Mouse (Mus musculus) lung, postnatal 10 days (tissue): ENCODE measurements around the gene Grid1.

Source experiments
- DNase-seq: peaks from one replicate; pipeline ENCODE4 v3.0.0; 2021

The Grid1 gene

DNA sequence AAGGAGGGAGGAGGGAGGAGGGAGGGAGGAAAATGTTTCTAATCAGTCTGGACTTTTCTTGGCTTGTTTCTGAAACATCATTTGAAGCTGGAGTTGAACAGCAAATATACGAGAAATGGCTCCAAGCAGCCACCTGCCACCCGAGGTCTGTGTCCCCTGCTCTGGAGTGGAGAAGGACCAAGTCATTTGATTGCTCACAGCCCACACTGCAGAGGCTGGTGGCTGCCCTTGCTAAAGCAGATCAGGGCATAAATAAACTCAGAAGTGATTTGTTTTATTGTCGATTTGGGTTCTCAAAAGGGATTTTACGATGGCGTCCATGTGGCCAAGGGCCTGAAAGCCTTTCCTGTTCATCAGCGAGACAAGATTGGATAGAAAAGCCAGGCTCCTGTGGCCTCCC lies 423.0 kb downstream of the Grid1 start:
- no peak for DNase-seq

DNA sequence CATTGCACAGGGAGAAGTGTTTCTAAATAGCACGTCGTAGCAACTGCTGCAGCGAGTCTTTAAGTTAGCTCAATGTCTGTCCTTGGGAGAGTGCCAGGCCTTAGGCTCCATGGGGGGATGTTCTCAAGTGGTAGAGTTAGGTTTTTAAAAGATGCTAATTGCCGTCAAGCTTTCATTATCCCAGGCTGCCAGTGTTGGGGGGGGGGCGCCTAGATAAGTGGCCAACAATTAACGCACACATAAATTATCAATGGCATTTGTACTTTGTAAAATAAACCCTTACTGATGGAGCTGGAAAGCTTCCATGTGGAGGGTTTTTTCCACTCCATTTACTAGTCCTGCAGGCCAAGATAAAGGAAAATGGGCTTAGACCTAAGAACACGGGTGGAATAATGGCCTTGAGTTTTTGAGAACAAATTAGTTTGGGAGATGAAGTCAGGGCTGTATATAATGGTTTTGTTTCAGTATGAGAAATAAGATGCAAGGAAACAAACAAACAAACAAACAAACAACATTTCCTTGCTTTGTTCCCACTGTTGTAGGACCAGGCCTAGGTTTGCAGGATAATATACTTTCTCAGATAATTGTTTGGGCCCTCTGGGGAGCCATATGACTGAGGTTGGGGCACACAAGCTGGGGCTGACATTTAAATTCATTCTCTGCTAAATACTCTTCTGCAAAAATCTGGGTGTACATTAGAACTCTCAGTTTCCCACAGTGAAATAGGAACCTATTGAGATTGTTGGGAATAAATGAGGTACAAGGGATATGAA lies 425.1 kb downstream of the Grid1 start:
- DNase-seq, result no peak

DNA sequence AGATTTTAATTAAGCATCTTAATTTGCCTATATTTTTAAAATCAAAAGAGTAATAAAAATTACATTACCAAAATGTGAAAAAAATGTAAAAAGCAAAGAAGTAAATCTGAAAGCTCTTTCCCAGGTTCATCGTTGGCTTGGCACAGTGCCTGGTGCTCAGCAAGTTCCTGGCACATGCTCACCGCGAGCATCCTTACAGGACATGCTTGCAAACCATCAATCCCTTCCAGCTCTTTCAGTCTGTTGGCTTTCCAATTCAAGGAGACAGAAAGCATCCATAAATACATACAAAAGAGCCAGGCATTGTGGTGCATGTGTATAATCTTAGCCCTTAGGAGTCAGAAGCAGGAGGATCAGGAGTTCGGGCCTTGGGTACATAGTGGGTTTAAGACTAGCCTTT lies 430.5 kb downstream of the Grid1 start:
- DNase-seq, result no peak

DNA sequence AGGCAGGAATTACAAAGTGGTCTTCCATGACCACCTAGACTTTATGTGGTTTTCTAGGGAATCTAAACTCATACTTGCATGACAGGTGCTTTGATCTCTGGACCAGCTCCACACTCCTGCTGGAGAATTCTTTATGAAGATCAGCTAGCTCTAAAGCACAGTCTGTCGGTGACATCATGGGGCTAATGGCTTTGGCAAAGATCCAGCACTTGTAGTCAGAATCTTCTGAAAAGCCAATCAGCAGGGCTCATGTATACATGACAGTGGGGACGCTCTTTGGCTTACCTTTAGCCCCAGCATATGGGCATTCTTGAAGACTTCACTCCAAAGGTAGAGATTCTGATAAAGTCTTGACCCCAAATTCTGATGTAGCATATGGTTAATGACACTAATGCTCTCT lies 434.6 kb downstream of the Grid1 start:
- DNase-seq, result peak; percentile 2

DNA sequence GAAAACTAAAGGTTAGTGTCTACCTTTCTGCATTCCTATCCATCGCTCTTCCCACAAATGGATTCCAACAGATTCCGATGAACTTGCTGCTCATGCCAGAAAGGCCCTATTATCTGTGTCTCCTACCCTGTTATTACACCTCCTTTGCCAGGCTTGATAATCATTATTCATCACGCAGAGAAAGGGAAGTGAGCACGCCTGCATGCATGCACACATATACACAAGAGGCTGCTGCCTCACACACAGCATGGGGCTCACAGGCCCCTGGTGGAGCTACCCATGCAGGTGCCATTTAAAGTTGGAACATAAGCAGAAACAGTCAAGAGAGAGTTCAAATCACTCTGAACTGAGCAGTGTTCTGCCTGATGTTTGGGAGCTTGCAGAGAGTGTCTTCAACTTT lies 450.4 kb downstream of the Grid1 start:
- DNase-seq, result no peak

DNA sequence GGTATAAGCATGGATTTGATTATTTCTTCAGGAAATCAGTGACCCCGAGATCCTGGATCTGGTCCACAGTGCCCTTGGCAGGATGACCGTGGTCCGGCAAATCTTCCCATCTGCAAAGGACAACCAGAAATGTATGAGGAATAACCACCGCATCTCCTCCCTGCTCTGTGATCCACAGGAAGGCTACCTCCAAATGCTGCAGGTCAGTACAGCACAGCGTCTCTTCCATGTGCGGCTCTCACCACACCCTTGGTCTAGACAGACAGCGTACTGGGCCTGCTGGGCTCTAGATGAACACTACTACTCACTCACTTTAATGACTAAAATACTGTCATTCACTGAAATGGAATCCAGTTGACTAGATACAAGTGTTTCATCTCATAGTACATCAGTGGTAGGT lies 489.3 kb downstream of the Grid1 start:
- DNase-seq, result no peak

DNA sequence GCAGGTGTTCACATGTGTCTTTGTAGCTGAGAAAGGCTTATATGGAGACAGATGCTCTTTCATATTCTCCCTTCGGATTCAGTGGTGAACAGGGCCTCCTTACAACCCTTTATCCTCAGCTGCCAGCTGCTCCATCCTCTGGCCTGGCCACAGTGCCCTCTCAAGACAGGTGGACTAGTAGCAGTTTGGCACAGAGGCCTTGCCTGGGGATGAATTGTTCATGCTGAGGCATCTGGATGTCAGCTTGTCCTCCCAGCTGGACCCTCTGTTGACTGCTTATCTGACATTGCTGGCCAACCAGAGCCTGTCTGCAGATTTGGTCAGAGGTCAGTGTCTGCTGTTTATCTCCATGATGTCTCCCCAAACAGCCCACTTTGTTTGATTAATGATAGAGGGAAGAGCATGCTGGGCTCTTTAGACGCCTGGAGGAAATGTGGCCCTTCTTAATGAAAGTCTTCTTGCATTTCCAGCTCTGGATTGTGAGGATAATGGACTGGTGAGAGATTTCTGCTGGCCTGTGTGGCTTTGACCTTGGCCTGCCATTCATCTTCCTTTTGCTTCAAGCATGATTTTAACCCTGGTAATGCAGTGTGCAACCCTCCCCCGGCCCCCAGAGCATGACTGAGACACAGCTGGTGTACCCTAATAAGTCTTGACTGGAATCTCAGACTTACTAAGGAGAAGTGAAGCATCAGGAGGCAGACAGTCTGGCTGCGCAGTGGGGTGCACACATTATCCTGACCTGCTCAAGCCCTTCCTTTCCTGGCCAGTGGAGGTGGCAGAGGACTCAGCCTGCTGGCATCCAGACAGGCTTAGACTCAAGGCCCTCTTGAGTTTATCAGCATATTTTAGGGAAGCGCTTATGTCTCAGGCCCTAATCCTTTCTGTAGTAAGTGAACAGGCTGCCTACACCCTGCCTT lies 493.7 kb downstream of the Grid1 start:
- no peak for DNase-seq

DNA sequence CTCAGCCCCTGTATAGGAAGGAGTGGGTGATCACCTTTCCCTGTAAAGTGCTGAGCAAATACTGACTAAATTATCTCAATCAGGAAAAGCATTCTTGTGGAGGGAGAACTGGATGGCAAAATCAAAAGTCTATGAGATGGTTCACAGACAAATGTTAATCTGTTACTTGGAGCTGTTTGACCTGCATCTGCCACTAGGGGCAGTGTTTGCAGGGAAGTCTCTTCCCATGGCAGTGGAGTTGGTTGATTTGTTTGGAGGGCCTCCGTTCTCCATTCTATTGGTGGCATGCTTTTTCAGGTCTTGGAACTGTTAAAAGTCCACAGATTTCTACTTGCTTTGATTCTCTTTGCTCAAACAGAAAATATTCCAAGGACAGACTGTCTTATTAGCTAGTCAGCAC lies 506.4 kb downstream of the Grid1 start:
- DNase-seq, result no peak

DNA sequence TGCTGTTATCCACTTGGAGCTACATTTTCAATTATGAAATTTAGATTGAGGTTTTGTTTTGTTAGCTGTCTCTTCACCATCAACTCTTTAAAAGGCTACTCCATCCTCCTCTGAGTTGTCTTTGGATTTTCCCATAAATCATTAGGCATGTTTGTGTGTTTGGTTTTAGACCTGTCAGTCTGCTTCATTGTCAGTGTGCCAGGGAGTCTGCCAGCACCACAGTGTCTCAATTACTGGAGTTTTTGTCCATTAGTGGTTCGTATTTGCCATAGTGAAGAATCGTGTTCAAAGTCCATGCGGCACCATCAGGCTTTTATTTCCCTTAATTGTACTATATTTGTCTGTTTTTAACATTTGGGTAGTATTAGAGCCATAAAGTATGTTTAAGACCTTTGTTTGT lies 516.7 kb downstream of the Grid1 start:
- no peak for DNase-seq

DNA sequence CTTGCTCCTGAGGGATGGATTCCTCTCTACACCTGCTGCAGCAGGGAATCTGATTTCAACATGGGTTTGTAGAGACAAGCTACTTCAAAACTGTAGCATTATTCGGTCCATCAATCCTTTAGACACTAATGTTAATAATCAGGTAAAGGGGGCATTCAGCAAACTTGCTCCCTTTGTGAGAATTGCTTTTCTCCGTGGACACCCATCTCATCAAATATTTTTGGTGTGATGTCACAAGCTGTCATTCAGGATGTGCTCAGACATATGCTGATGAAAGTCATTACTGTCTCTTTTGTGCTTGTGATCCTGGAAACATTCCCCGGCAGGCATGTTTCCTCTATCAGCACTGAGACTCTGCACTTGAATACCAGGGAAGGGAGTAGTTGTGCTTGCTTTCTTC lies 536.1 kb downstream of the Grid1 start:
- DNase-seq, result no peak

DNA sequence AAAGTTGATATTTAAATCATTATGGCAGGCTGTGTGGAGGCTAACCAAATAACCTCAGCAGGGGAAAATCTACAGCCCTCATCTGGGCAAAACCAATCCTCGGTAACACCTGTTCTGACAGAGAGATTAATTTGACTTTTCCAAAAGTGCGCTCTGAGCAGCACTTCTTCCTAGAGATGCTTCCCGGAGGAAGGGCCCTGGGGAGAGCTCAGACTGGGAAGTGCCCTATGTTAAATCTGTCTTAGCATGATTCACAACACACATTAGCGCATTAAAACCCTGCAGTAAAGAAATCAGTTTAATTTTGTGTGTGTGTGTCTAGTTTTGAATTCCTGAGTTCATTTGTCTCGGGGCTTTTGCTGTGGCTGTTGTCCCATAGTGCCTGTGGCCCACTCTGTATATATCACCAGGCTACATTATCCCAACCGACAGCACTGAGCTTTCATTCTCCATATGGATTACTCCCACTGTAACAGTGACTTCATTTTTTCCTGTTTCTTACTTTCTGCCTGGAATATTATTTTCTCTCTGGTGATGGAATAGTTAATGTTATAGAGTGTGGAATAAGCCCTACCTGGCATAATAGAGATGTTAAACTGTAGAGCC lies 536.7 kb downstream of the Grid1 start:
- DNase-seq, result no peak

DNA sequence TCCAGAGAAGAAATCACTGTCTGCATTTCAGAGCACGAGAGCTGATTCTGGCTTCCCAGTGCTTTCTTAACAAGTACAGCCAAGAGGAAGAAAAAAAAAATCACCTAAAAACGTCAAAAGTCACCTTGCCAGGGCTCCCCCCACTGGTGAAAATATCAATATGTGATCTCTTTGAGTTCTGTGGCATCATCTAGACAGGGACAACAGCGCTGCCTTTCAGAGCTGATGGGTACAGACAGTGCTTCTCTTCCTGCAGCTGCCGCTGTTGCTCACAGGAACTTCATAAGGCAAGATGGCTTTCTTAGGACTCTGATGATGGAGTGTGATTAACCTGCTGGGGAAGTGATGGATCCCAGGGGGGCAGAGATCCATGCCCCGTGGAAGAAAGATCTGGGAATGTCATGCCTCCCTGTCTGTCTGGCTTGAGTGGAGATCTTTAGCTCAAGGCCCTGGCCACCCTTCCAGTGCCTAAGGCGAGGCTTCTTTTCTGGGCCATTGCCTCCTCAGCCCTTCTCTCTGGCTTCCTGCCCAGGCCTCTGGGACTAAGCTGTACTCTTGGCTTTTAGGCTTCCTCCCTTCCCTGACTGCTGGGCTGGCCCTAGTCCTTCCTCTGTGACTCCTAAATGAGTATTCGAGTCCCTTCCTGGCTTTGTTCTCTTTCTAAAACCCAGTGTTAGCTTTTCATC lies 538.4 kb downstream of the Grid1 start:
- DNase-seq, result peak; percentile 54

DNA sequence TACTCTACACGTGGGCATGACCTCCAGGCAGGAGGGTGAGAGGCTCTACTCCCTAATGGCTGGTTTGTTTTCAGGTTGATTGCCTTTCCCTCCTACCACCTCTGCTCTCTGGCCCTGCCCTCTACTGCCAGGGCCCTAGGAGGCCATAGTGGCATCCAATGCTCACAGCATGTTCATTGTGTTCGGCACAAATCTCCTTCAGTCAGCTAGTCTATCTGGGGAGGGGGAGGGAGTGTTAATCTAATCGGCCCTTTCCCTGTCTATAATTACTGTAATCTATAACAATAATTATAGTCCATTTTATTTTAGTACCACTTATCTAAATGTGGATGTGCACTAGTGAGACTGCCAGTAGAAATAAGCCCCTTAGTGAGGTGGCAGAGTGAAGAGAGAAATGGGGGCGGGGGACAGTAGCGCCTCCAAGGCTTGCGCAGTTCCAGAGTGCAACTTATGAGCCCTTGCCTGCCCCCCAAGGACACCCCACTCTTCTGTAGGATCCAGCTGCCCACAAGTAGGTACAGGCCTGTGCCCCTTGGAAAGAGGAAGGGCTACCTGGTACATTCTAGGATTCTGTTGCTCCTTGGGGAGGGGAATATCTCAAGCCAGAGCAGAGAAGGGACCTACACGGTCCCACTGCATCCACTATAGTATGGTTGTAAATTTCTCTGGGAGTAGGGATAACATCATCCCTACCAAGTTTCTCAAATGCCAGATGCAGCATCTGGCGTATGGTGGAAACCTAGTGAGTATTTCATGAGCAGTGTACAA lies 545.5 kb downstream of the Grid1 start:
- DNase-seq, result no peak

DNA sequence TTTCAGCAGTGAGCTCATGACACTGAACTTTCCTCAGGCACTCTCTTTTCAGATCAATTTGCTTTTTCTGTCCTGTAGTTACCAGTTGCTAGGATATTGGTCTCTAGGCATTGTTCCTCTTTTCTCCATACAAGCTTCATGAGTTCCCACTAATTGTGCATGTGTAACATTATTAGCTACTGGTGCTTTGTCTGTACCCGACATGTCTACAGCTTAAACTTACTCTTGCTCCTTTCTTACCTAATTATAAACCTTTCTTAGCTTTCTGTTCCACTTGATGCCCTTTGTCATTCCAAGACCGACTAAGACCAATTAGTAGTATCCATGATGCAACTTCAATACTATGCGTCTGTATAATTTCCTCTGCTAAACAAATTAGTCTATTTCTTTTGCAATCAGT lies 554.5 kb downstream of the Grid1 start:
- no peak for DNase-seq

DNA sequence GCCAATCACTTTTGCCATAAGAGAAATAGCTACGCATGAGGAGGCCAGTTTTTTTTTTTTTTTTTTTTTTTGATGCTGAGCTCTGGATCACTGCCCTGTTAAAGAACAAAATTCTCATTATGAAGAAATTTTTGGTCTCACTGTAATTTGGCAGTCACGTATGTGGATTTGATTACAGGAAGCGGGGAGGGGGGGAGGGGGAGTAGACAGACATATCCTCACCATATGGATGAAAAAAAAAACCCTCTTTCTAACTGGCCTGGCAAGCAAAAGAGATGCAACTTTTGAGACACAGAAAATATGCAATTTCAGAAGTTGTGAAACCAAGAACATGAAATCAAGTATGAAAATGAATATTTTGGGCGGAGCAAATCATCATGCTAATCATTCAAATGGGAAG lies 573.7 kb downstream of the Grid1 start:
- no peak for DNase-seq

DNA sequence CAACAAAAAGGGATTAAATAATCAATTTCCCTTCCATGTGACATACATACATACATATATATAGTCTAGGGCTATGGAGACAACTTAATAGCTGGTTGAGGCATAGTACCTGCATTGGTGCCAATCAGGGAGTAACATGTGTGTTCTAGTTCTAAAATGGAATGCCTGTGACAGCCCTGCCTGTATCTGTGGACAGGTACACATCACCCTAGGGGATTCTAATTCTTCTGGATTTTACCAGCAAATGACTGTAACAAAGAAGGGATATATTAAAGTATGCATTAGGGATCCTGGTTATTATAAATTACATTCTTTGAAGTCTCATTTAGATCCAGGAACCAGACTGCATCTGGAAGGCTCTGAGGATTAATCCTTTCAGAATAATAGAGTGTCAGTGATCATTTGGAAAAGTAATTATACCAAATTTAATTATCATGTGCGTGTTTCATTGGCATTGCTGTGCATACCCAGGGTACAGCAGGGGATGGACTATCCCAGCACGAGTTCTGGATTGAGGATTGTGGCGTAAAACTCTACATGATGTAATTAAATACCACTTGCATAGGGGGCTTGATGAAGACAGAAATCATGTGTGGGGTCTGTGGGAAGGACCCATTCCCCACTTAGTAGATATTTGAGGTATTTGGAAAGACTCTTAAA lies 584.5 kb downstream of the Grid1 start:
- DNase-seq, result no peak

DNA sequence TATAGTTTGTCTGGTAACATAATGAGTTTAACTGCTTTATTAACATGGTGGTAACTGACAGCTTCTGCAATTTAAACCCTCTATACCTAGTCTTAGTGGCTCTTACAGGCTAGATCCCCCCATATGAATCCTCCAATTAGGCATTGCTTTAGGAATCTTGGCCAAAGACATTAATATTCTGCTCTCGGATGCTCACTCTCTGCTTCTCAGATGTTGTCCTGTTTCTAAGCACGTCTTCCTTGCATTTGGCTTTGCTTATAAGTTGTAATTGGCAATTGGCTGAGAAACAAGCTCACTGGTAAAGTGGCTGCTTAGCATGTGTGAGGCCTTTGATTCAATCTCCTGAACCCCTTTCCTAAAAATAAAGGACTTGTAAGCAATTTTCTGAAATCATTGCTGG lies 610.4 kb downstream of the Grid1 start:
- no peak for DNase-seq

DNA sequence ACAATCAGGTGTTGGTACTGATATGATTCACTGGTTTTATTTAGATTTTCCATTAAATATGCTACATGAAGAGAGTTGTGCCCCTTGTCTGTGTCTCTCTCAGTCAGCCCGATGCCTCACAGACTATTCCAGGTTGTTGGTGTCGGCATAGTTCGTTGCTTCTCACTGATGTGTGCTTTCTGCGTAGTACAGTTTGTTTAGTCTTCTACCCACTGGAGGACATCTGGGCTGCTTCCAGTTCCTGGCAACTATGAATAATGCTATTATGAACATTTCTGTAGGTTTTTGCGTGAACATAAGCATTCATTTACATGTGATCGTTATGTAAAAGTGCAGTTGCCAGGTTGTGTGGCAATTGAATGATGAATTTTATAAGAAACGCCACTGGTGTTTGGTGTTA lies 633.8 kb downstream of the Grid1 start:
- DNase-seq, result no peak

DNA sequence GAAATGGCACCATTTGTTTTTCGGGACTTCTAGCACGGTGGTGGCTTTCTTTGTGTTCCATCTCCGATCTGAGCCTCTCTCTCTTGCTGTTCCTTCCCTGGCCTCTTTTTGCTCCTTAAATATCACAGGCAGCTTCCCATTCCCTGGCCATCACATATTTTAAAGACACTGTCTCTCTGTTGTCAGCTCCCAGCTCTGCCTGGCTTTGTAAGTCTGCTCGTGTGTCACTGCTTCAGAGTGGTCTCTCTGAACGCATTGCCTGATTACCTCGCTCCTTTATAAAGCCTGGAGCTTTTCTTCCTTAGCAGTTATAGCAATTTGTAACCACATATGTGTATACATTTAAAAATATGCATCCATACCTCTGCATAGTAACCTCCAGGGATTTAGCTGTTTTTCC lies 648.3 kb downstream of the Grid1 start:
- no peak for DNase-seq

DNA sequence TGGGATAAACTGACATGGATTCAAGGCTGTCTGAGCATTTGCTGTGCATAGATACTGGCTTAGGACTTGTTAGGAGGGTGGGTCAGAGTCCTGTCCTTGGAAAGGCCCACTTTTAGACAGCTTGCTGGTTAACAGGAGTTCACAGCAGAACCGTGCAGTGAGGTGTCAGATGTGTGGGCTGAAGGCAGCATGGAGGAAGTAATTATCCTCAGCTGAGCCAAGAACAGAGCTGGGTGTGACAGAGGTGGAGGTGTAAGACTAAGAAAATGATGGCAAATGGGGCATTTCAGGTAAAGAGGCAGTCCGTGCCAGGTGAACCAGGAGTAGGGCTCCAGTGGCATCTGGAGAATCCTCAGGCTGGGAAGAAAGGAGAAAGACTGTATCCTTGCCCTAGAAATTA lies 666.1 kb downstream of the Grid1 start:
- no peak for DNase-seq

DNA sequence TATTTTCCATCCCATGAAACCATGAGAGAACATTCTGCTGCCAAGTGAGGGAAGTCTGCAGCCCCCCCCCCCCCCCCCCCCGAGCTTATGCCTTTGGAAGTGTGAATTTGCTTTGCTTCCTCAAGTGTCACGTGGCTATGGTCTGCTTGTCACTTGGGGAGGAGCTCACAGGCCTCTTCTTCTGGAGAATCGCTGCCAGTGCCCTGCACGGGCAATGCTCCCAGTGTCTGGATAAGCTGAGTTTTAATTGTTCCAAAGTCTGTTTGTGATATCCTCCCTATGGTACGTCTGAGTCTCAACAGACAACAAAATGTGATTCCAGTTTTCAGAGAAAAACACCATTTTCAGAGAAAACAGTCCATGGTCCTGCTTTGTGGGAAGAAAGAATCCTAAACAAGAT lies 682.4 kb downstream of the Grid1 start:
- peak; percentile 22 for DNase-seq

DNA sequence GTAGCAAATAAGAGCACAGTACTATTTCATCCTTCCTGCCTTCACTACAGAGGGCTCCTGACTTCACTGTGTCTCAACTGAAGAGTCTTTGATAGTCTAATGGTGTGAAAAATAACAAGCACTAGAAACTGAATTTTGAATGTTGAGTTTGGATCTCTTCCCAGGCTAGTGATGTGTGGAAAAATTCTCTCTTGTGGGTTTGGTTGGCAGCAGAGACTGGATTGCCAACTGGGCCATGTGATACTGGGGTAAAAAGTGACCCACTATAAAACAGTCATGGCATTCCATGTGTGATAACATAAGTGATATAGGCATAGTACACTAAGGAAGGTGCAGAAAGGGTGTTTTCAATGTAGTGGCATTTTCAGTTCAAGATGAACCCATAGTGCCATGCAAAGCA lies 699.5 kb downstream of the Grid1 start:
- DNase-seq, result no peak
